Mouse (Mus musculus) kidney, adult 11 months (tissue): ENCODE data around the gene Rhod.
"Not testable (repeated sequence)": the region's sequence is repeated elsewhere in the genome, so short reads cannot be mapped to it uniquely, and the experiment has no call there.

Source experiments
- DNase-seq: peaks from one replicate; pipeline ENCODE4 v3.0.0; 2022

Gene Rhod

GRCm38 (mm10) chr19:4439161-4439801 lies at the start of gene Rhod:
Gene Rhod, minus strand, starts transcription at chr19:4439432.
- DNase-seq: peak; percentile 66

DNA sequence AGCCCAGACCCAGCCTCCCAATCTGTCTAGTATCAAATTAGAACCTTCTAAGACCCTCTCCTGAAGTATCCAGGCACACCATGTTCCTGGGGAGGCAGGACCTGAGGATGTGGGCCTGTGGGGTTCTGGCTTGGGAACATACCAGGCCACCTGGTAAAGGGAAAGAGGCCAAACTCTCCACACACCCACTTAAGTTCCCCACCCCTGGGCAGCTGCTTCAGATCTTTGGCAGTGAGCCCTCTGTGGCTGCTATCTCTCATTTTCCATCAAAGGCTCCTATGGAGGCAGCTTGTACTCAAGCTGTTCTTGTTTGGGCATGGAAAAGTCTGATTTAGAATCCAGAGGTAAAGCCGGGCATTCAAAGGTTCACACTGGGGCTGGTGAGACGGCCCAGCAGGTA lies 48.6 kb upstream of the Rhod start:
- DNase-seq: no peak

- DNase-seq: no peak
Observed at GRCm38 (mm10) chr19:4485006-4485405, 45.8 kb upstream of the Rhod start.

- DNase-seq: no peak
Observed at GRCm38 (mm10) chr19:4482111-4482859, 43.1 kb upstream of the Rhod start.

DNA sequence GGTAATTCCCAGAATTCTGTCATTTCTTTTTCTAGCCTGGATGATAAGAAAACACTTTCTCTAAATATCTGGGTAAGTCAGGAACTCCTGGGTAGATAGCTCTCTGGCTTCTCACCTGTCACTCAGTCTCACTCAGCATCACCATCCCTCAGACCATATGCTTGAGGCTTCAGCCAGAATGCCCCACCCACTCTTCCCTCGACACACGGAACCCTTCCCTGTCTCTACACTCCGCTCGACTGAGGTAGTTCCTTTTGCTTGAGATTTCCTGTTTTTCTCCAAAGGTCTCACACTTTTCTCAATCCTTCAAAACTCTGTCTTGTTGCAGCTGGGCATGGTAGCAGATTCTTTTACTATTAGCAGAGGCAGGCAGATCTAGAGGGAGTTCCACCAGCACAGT lies 42.1 kb upstream of the Rhod start:
- DNase-seq: no peak

DNA sequence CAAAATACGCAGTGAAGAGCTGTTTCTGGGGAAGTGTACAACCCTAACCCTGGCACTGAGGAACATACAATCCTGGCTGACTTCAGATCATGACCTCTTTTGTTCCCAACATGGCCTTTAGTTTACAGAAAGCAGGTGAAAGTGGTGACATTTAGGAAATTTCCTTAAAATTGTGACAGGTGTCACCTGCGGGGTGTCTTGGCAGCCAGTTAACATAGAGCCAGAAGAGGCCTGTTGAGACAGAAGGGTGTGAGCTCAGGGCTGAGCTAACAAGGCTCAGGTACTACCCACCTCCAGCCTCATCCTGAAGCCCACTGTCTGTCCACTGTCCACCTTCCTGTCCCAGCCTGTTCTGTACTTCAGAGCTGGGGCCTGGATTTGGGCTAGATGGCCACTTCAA lies 40.8 kb upstream of the Rhod start:
- no peak for DNase-seq

DNA sequence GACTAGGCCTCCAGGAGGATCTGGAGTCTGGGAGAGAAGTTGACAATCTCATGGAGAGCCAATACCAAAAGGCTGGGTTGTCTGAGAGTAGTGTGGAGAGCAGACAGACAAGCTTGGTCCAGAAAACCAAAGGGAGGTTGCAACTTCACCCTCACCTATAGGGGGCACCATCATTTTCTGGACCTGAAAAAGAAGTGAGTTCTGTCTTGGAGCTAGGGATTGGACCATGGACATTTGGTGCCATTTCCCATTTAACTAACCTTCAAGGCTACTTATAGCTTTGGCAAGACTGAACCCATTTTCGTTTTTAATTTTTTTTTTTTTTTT lies 38.9 kb upstream of the Rhod start:
- no peak for DNase-seq

- no peak for DNase-seq
Observed at GRCm38 (mm10) chr19:4477345-4478189, 38.3 kb upstream of the Rhod start, which contains the start of gene Syt12. Gene Syt12, minus strand, starts transcription at chr19:4477447.

- no peak for DNase-seq
Observed at GRCm38 (mm10) chr19:4476601-4477257, 37.5 kb upstream of the Rhod start.

- DNase-seq: no peak
Observed at GRCm38 (mm10) chr19:4475224-4475925, 36.1 kb upstream of the Rhod start.

GRCm38 (mm10) chr19:4474739-4475138 lies 35.5 kb upstream of the Rhod start:
- no peak for DNase-seq

DNA sequence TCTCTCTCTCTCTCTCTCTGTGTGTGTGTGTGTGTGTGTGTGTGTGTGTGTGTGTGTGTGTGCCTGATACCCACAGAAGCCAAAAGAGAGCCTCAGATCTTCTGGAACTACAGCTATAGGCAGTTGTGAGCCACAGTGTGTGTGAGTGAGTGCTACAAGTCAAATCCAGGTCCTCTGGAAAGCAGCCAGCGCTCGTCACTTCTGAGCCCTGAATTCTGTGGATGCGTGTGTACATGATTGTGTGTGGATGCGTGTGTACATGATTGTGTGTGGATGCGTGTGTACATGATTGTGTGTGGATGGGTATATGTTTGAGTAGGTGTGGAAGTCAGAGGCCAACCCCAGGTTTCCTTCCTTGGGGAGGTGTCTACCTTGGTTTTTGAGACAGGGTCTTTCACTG lies 34.3 kb upstream of the Rhod start:
- no peak for DNase-seq

DNA sequence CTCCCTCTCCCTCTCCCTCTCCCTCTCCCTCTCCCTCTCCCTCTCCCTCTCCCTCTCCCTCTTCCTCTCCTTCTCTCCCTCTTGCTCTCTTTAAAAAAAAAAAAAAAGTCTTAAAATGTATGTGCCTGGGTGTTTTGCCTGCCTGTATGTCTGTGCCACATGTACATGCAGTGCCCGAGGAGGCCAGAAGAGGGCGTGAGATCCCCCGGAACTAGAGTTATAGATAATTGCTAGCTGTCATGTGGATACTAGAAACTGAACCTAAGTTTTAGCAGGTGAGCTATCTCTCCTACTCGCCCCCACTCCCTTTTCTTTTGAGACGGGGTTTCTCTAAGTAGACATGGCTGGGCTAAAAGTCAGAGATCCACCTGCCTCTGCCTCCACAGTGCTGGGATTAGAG lies 29.1 kb upstream of the Rhod start:
- DNase-seq: peak; percentile 19

GRCm38 (mm10) chr19:4464666-4465065 lies 25.4 kb upstream of the Rhod start:
- no peak for DNase-seq

DNA sequence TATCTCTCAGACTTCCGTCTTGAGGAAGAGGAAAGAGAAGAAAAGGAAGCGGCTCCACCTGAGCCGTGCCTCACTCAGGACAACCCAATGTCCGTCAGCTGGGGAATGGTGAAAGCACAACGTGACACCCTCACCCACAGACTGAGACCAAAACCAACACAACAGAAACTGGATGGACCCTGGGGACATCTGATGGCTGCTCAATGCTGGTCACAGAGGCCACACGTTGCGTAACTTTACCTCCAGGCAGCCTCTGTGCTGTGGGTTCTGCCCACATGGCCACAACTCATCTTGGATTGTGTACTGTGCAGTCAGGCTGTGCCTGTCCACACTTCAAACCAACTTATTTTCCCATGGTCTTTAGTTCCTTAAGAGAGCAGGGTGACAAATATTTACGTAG lies 22.7 kb upstream of the Rhod start:
- DNase-seq: no peak

DNA sequence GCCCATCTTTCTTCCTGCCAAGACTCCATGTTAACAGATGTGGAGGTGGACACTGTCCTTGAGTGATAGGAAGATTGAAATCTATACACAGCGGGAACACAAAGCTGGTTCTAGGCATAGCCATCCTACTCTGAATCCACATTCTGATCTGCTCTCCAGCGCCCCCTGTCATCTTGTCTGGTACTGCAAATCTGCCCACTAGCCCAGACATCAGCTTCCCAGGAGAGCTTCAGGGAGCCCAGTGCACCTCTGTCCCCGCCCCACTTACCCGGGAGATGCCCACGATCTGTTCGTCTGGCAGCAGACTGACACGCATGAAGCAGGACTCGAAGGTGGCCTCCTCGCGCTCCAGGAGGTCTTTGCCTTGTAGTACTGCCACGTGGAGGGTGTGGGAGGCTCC lies 17.0 kb upstream of the Rhod start:
- no peak for DNase-seq

DNA sequence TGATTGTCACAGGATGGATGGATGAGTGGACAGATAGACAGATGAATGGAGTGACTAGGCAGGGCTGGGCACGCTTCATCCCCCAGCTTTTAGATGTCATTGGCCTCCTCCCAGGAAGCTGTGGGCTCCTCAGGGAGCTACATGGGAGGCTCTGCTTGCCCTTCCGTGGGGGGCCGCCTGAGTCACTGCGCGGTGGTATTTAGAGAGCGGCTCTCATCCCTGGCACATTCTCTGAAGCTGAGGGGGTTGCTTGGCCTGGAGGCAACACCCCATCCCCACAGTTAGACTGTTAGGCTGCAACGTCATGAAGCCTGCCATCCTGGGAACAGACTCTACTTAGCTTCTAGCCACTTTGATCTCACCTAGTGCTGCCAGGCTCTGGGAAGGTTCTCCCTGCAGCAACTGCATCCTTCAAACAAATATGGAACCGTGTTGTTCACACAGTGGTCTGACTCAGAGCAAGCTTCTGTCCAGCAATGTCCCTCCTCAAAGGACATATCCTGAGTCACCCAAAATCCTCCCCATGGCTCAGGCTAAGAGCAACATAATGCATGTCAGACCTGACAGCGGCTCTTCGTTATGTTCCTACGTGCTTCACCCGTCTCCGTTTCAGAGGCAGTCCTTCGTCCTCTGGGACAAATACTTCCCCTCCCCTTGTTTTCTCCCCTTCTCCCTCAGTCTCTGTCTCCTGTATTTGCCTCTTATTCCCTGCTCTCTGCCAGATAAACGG lies 16.0 kb upstream of the Rhod start:
- no peak for DNase-seq

DNA sequence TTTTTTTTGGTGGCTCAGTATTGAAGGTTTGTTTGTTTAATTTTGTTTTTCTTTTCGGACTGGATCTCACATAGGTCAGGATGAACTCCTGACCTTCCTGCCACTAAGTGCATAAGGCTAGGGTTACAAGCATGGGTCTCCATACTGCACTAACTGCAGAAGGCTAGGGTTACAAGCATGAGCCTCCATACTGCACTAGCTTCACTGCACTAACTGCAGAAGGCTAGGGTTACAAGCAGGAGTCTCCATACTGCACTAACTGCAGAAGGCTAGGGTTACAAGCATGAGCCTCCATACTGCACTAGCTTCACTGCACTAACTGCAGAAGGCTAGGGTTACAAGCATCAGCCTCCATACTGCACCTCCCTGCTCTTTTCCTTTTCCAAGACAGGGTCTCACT lies 14.8 kb upstream of the Rhod start:
- not testable (repeated sequence) for DNase-seq

GRCm38 (mm10) chr19:4452525-4452924 lies 13.3 kb upstream of the Rhod start:
- DNase-seq: no peak

DNA sequence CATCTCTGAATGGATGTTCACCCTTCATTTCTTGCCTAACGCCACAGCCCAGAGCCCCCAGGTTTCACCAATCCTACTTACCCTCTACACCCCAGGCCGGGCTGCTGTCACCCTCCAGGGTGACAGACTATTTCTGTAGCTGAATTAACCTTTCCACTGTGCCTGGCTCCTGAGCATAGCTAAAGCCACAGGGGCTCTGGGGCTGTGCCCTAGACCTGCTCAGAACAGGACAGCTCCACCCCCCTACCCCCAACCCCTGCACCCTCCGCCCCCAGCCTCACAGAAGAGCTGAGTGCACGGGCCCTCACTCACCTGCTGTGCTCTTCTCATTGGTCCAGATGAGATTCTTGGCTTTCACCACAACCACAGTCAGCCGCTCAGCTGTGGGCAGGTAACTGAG lies 12.7 kb upstream of the Rhod start:
- DNase-seq: no peak

DNA sequence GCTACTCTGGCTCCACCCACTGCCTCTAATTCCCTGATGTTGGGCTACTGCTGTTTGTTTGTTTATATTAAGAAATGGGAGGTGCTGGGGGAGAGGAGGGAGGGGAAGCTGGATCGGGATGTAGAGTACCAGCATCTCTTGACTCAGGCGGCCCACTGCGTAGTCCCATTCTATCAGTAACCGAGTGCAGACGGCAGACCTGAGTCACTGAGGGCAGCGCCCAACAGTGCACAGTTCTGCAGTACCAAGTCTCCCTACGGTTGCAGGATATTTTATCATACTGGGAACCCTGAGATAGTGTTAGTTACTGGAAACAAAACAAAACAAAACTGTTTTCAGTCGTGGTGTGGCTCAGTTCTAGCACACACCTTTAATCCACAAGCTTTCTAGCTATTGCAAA lies 11.9 kb upstream of the Rhod start:
- no peak for DNase-seq

DNA sequence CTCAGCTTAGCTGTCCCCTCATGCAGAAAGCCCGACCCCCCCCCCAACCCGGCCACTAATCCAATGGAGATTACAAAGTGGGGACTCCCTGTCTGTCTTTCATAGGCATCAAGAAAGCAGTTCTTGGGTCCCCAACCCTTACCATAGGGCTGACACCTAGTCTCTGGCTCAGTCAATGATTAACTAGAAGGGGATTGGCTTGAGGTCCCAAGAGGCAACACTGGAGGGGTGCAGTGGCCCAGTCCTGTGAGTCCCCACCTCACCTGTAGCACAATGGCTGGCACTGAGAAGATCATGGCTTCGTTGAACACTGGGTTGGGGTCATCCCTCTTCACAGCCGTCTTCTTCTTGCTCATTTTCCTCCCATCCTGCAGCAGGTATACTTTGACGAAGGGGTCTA lies 11.4 kb upstream of the Rhod start:
- DNase-seq: no peak
